Mouse (Mus musculus): Measurements from ENCODE around the gene Zfyve27.

GRCm38 (mm10) chr19:42209976-42210375, 46.2 kb downstream of the Zfyve27 start:
- TF ChIP-seq CTCF (IDR thresholded peaks at IDR 0.05; ENCODE audit: insufficient read depth, low read length) (no peak), POLR2A (IDR thresholded peaks at IDR 0.05; ENCODE audit: borderline replicate concordance, extremely low read depth, low read depth, low read length) (no peak)

Data from lung, adult 2 months (tissue).